Mouse (Mus musculus) intestine, embryonic 16.5 days (tissue): ENCODE measurements around the gene Abcd3. TPM values are rescaled to one million over a fixed set of nuclear protein-coding genes. Genes with fewer than 3 reads are reported as not detected.

Experiments
- ATAC-seq: fragments of 200-750 bp; cut with Nextera tagmentation; 2 replicates; pipeline ENCODE4 v1.8.0; 2017; ENCODE audit warnings: moderate TSS enrichment, moderate library complexity
- H3K27ac ChIP-seq: fragments of 300-500 bp; sonication (generic); 2 replicates; pipeline ENCODE4 v1.5.1; 2014; ENCODE audit warnings: mild to moderate bottlenecking, low read length
- H3K27me3 ChIP-seq: fragments of 300-500 bp; sonication (generic); replicated peaks from 2 replicates; pipeline ENCODE4 v1.6.1; 2014; ENCODE audit warnings: low read length, control low read depth, mixed read lengths; ENCODE audit not compliant: control insufficient read depth, insufficient read depth
- H3K36me3 ChIP-seq: fragments of 300-500 bp; sonication (generic); 2 replicates; pipeline ENCODE4 v1.6.1; 2014; ENCODE audit warnings: low read length, control low read depth; ENCODE audit not compliant: control insufficient read depth, insufficient read depth
- H3K4me1 ChIP-seq: fragments of 300-500 bp; sonication (generic); 2 replicates; pipeline ENCODE4 v1.6.1; 2014; ENCODE audit warnings: low read length, control low read depth, mixed read lengths; ENCODE audit not compliant: control insufficient read depth, insufficient read depth
- H3K4me2 ChIP-seq: fragments of 300-500 bp; sonication (generic); 2 replicates; pipeline ENCODE4 v1.6.1; 2014; ENCODE audit warnings: low read depth, low read length, control low read depth
- H3K4me3 ChIP-seq: fragments of 300-500 bp; sonication (generic); 2 replicates; pipeline ENCODE4 v1.5.1; 2014; ENCODE audit warnings: mild to moderate bottlenecking, low read length
- H3K9ac ChIP-seq: fragments of 300-500 bp; sonication (generic); 2 replicates; pipeline ENCODE4 v1.6.1; 2014; ENCODE audit warnings: low read depth, low read length
- H3K9me3 ChIP-seq: fragments of 300-500 bp; sonication (generic); 2 replicates; pipeline ENCODE4 v1.6.1; 2016; ENCODE audit warnings: low read length, control low read depth; ENCODE audit not compliant: control insufficient read depth
- WGBS: fragments of 180-500 bp; shearing (Covaris S2); extraction: QIAGEN DNeasy Blood & Tissue Kit; methylation state at CpG from one replicate; pipeline ENCODE4 v1.1.7; 2014; 5-methylcytosine and 5-hydroxymethylcytosine counted together
- polyA plus RNA-seq: library from polyadenylated mRNA; unstranded; fragments of >200 nt; fragmentation: Nextera tagmentation; extraction: Ambion mirVana; gene quantifications from 2 replicates; pipeline ENCODE4 v1.2.1, GENCODE M21; 2015

Gene Abcd3
- polyA plus RNA-seq, 1 experiment from 2014 or later, result 63.1 TPM

- ATAC-seq, result peak; percentile 85
- Histone ChIP-seq H3K27me3 (no peaks in the 10 kb centered on the region), H3K4me2 (no peak overlapping the region), H3K4me3 (no peak overlapping the region), H3K9me3 (no peaks in the 10 kb centered on the region), H3K27ac (peak overlapping the region; percentile 14), H3K4me1 (peaks cover 9% of the 10 kb centered on the region), H3K36me3 (no peaks in the 10 kb centered on the region), H3K9ac (no peak overlapping the region; the same call in 1 of the 2 replicates)
- WGBS, result 27% methylated on average over 18 of the region's 18 CpGs
These were observed 78.9 kb downstream of the Abcd3 start for GRCm38 (mm10) chr3:121736025-121736744.

- Histone ChIP-seq H3K9me3 (no peaks in the 10 kb centered on the region), H3K4me2 (no peak overlapping the region), H3K4me1 (peaks cover 9% of the 10 kb centered on the region), H3K4me3 (no peak overlapping the region), H3K36me3 (no peaks in the 10 kb centered on the region), H3K9ac (no peak overlapping the region), H3K27me3 (no peaks in the 10 kb centered on the region), H3K27ac (no peak overlapping the region; the same call in 1 of the 2 replicates)
- peak; percentile 49; the same call in 1 of the 2 replicates for ATAC-seq
- 66% methylated on average over 7 of the region's 7 CpGs for WGBS
These were observed 79.6 kb downstream of the Abcd3 start for GRCm38 (mm10) chr3:121735542-121735941.

GRCm38 (mm10) chr3:121729678-121730077 lies 85.4 kb downstream of the Abcd3 start:
- no peaks in the 10 kb centered on the region; the same call in 1 of the 2 replicates for H3K27me3 ChIP-seq
- 84% methylated on average over 4 of the region's 4 CpGs for WGBS
- H3K4me1 ChIP-seq, result no peaks in the 10 kb centered on the region
- no peak overlapping the region for H3K27ac ChIP-seq
- no peak overlapping the region for H3K4me2 ChIP-seq
- H3K9ac ChIP-seq, result no peak overlapping the region
- H3K9me3 ChIP-seq, result no peaks in the 10 kb centered on the region
- no peak for ATAC-seq
- no peak overlapping the region for H3K4me3 ChIP-seq
- H3K36me3 ChIP-seq, result no peaks in the 10 kb centered on the region

GRCm38 (mm10) chr3:121725651-121726050 lies 89.5 kb downstream of the Abcd3 start:
- Histone ChIP-seq H3K27me3 (peaks cover 7% of the 10 kb centered on the region; the same call in 1 of the 2 replicates), H3K36me3 (no peaks in the 10 kb centered on the region), H3K4me1 (peaks cover 25% of the 10 kb centered on the region), H3K9me3 (no peaks in the 10 kb centered on the region), H3K27ac (no peak overlapping the region), H3K4me3 (peak overlapping the region; percentile 69), H3K9ac (0 out of 2 replicates have a peak overlapping the region, but pooled peaks have one; percentile 12), H3K4me2 (no peak overlapping the region)
- 74% methylated on average over 10 of the region's 10 CpGs for WGBS
- ATAC-seq, result no peak

- H3K36me3 ChIP-seq, result no peaks in the 10 kb centered on the region
- peak overlapping the region; percentile 94 for H3K4me2 ChIP-seq
- peak overlapping the region; percentile 57; the same call in 1 of the 2 replicates for H3K27ac ChIP-seq
- no peak for ATAC-seq
- H3K4me1 ChIP-seq, result peaks cover 25% of the 10 kb centered on the region
- 28% methylated on average over 12 of the region's 12 CpGs for WGBS
- peak overlapping the region; percentile 68 for H3K9ac ChIP-seq
- H3K27me3 ChIP-seq, result peaks cover 7% of the 10 kb centered on the region; the same call in 1 of the 2 replicates
- H3K4me3 ChIP-seq, result peak overlapping the region; percentile 69
- H3K9me3 ChIP-seq, result no peaks in the 10 kb centered on the region
These were observed 90.5 kb downstream of the Abcd3 start for GRCm38 (mm10) chr3:121724553-121724952.

GRCm38 (mm10) chr3:121723968-121724524 lies 91.1 kb downstream of the Abcd3 start:
- peaks cover 25% of the 10 kb centered on the region for H3K4me1 ChIP-seq
- H3K4me3 ChIP-seq, result peak overlapping the region; percentile 69
- 4% methylated on average over 20 of the region's 20 CpGs for WGBS
- ATAC-seq, result peak; percentile 50
- peak overlapping the region; percentile 94 for H3K4me2 ChIP-seq
- peaks cover 11% of the 10 kb centered on the region; the same call in 1 of the 2 replicates for H3K27me3 ChIP-seq
- no peaks in the 10 kb centered on the region for H3K36me3 ChIP-seq
- peak overlapping the region; percentile 57 for H3K27ac ChIP-seq
- H3K9ac ChIP-seq, result peak overlapping the region; percentile 68
- no peaks in the 10 kb centered on the region for H3K9me3 ChIP-seq

GRCm38 (mm10) chr3:121722971-121723844 lies 91.9 kb downstream of the Abcd3 start, which contains the start of gene F3:
F3 (plus strand) TSS chr3:121723537.
- Histone ChIP-seq H3K27ac (peak within 1 kb of the TSS; percentile 57), H3K9ac (peak within 1 kb of the TSS; percentile 68), H3K4me3 (peak within 1 kb of the TSS; percentile 69), H3K4me1 (peaks cover 25% of the 10 kb centered on the region), H3K9me3 (no peaks in the 10 kb centered on the region), H3K36me3 (no peaks in the 10 kb centered on the region), H3K4me2 (peak within 1 kb of the TSS; percentile 94), H3K27me3 (peaks cover 15% of the 10 kb centered on the region; the same call in 1 of the 2 replicates)
- under 1% methylated on average over 73 of the region's 73 CpGs for WGBS
- peak; percentile 86 for ATAC-seq

GRCm38 (mm10) chr3:121721691-121722070 lies 93.4 kb downstream of the Abcd3 start:
- Histone ChIP-seq H3K4me3 (peak overlapping the region; percentile 29), H3K27me3 (peaks cover 22% of the 10 kb centered on the region), H3K4me1 (peaks cover 25% of the 10 kb centered on the region), H3K4me2 (peak overlapping the region; percentile 39), H3K27ac (no peak overlapping the region), H3K36me3 (no peaks in the 10 kb centered on the region), H3K9me3 (no peaks in the 10 kb centered on the region), H3K9ac (no peak overlapping the region)
- 68% methylated on average over 7 of the region's 7 CpGs for WGBS
- ATAC-seq, result no peak
